Mouse (Mus musculus) bone marrow, adult 2 months (tissue): Measurements from ENCODE around the gene Gm9745.
"Not testable (repeated sequence)": the region's sequence is repeated elsewhere in the genome, so short reads cannot be mapped to it uniquely, and the experiment has no call there.

Experiments used
- CTCF ChIP-seq: fragments of 200-500 bp; IDR thresholded peaks from 2 replicates; pipeline ENCODE4 v1.5.1; 2011; ENCODE audit warnings: low read length, control low read depth; ENCODE audit not compliant: control insufficient read depth, insufficient read depth
- POLR2A ChIP-seq: fragments of 200-500 bp; IDR thresholded peaks from 2 replicates; pipeline ENCODE4 v1.6.1; 2011; ENCODE audit warnings: low read depth, mild to moderate bottlenecking, control low read depth, low read length, borderline replicate concordance; ENCODE audit not compliant: control insufficient read depth

DNA sequence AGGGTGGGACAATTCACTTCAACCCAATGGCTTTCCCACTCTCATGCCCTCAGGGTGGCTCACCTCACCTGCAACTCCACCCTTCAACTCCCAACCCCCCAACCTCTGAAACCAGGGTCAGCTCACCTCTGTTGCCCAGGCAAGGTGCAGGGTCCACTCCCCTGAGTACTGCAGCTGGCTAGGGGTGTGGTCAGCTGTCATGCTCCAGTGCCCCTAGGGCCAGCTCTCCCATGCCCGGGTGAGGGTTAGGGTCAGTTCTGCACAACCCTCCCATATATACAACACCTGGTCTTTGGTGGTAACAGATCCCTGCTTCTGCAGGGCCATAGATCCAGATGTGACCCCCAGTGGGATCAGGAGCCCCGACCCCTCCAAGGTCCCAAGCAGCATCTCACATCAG is 7.1 kb upstream of the Gm9745 start:
- not testable (repeated sequence) for TF ChIP-seq POLR2A, CTCF
